Mouse (Mus musculus) midbrain, embryonic 14.5 days (tissue): ENCODE measurements around the gene Clcn7. TPM values are rescaled to one million over a fixed set of nuclear protein-coding genes. Genes with fewer than 3 reads are reported as not detected.
"Not testable (repeated sequence)": the region's sequence is repeated elsewhere in the genome, so short reads cannot be mapped to it uniquely, and the experiment has no call there.

Experiments used
- ATAC-seq: fragments of 200-750 bp; cut with Nextera tagmentation; 2 replicates; pipeline ENCODE4 v1.8.0; 2017; ENCODE audit warnings: moderate number of reproducible peaks, moderate library complexity; ENCODE audit not compliant: low FRiP score, low TSS enrichment
- DNase-seq: peaks from one replicate; pipeline ENCODE4 v3.0.0-alpha.2; 2015
- H3K27ac ChIP-seq: fragments of 300-500 bp; sonication (generic); replicated peaks from 2 replicates; pipeline ENCODE4 v1.5.1; 2014; ENCODE audit warnings: mild to moderate bottlenecking, low read depth, low read length, moderate library complexity
- H3K27me3 ChIP-seq: fragments of 300-500 bp; sonication (generic); 2 replicates; pipeline ENCODE4 v1.6.1; 2014; ENCODE audit warnings: low read length, control low read depth, mixed read lengths; ENCODE audit not compliant: control insufficient read depth, insufficient read depth
- H3K36me3 ChIP-seq: fragments of 300-500 bp; sonication (generic); 2 replicates; pipeline ENCODE4 v1.6.1; 2014; ENCODE audit warnings: low read length, control low read depth; ENCODE audit not compliant: control insufficient read depth, insufficient read depth
- H3K4me1 ChIP-seq: fragments of 300-500 bp; sonication (generic); 2 replicates; pipeline ENCODE4 v1.6.1; 2014; ENCODE audit warnings: mild to moderate bottlenecking, antibody characterized with exemption, low read length, control low read depth; ENCODE audit not compliant: control insufficient read depth, insufficient read depth
- H3K4me2 ChIP-seq: fragments of 300-500 bp; sonication (generic); 2 replicates; pipeline ENCODE4 v1.6.1; 2014; ENCODE audit warnings: mild to moderate bottlenecking, low read length, moderate library complexity
- H3K4me3 ChIP-seq: fragments of 300-500 bp; sonication (generic); replicated peaks from 2 replicates; pipeline ENCODE4 v1.5.1; 2014; ENCODE audit warnings: low read depth, low read length
- H3K9ac ChIP-seq: fragments of 300-500 bp; sonication (generic); replicated peaks from 2 replicates; pipeline ENCODE4 v1.6.1; 2014; ENCODE audit warnings: mild to moderate bottlenecking, low read length, moderate library complexity
- H3K9me3 ChIP-seq: fragments of 300-500 bp; sonication (generic); 2 replicates; pipeline ENCODE4 v1.6.1; 2016; ENCODE audit warnings: low read length, control low read depth, mixed read lengths; ENCODE audit not compliant: control insufficient read depth
- WGBS: fragments of 180-500 bp; shearing (Covaris S2); extraction: QIAGEN DNeasy Blood & Tissue Kit; methylation state at CpG from one replicate; pipeline ENCODE4 v1.1.7; 2014; 5-methylcytosine and 5-hydroxymethylcytosine counted together
- polyA plus RNA-seq: library from polyadenylated mRNA; unstranded; fragments of >200 nt; fragmentation: Nextera tagmentation; extraction: Ambion mirVana; gene quantifications from 2 replicates; pipeline ENCODE4 v1.2.1, GENCODE M21; 2014

Gene Clcn7
- polyA plus RNA-seq, 1 experiment from 2014 or later, result 29.9 TPM

- ATAC-seq (no peak), DNase-seq (peak; percentile 10)
- Histone ChIP-seq H3K9ac (no peak overlapping the region), H3K4me3 (no peak overlapping the region), H3K27ac (no peak overlapping the region), H3K36me3 (peaks cover 3% of the 10 kb centered on the region; the same call in 1 of the 2 replicates), H3K9me3 (no peaks in the 10 kb centered on the region), H3K4me1 (peaks cover 8% of the 10 kb centered on the region), H3K4me2 (no peak overlapping the region), H3K27me3 (no peaks in the 10 kb centered on the region)
- 28% methylated on average over 4 of the region's 4 CpGs for WGBS
Observed at GRCm38 (mm10) chr17:25117263-25117662, 15.9 kb upstream of the Clcn7 start.

- no peaks in the 10 kb centered on the region for H3K36me3 ChIP-seq
- no peak within 1 kb of the TSS for H3K4me3 ChIP-seq
- DNase-seq, result no peak
- H3K27ac ChIP-seq, result no peak within 1 kb of the TSS
- no peaks in the 10 kb centered on the region; the same call in 1 of the 2 replicates for H3K27me3 ChIP-seq
- H3K9me3 ChIP-seq, result no peaks in the 10 kb centered on the region
- ATAC-seq, result no peak
- no peak within 1 kb of the TSS for H3K9ac ChIP-seq
- no peak within 1 kb of the TSS for H3K4me2 ChIP-seq
- no peaks in the 10 kb centered on the region for H3K4me1 ChIP-seq
- WGBS, result 41% methylated on average over 3 of the region's 3 CpGs
Observed at GRCm38 (mm10) chr17:25120406-25120805, 12.8 kb upstream of the Clcn7 start, which contains the start of gene Ptx4. Gene Ptx4 (plus strand): TSS chr17:25120760.

- peak; percentile 2 for DNase-seq
- WGBS, result 31% methylated on average over 7 of the region's 7 CpGs
- no peaks in the 10 kb centered on the region for H3K4me1 ChIP-seq
- H3K9me3 ChIP-seq, result no peaks in the 10 kb centered on the region
- ATAC-seq, result no peak
- H3K36me3 ChIP-seq, result no peaks in the 10 kb centered on the region
- no peak overlapping the region for H3K4me3 ChIP-seq
- H3K27ac ChIP-seq, result no peak overlapping the region
- no peak overlapping the region for H3K9ac ChIP-seq
- H3K27me3 ChIP-seq, result no peaks in the 10 kb centered on the region; the same call in 1 of the 2 replicates
- no peak overlapping the region for H3K4me2 ChIP-seq
Observed at GRCm38 (mm10) chr17:25123979-25124378, 9.2 kb upstream of the Clcn7 start.

- H3K9ac ChIP-seq, H3K4me3 ChIP-seq, H3K27ac ChIP-seq, H3K36me3 ChIP-seq, DNase-seq, H3K27me3 ChIP-seq, H3K9me3 ChIP-seq, H3K4me2 ChIP-seq, ATAC-seq, H3K4me1 ChIP-seq: not testable (repeated sequence)
- WGBS, result 70% methylated on average over 3 of the region's 3 CpGs
Observed at GRCm38 (mm10) chr17:25125442-25126060, 7.6 kb upstream of the Clcn7 start.

- no peak overlapping the region for H3K27ac ChIP-seq
- 66% methylated on average over 8 of the region's 8 CpGs for WGBS
- H3K36me3 ChIP-seq, result no peaks in the 10 kb centered on the region
- no peaks in the 10 kb centered on the region; the same call in 1 of the 2 replicates for H3K27me3 ChIP-seq
- no peak overlapping the region for H3K4me2 ChIP-seq
- no peak overlapping the region for H3K4me3 ChIP-seq
- H3K9me3 ChIP-seq, result no peaks in the 10 kb centered on the region
- peak; percentile 14 for DNase-seq
- ATAC-seq, result no peak
- H3K9ac ChIP-seq, result no peak overlapping the region; the same call in 1 of the 2 replicates
- H3K4me1 ChIP-seq, result no peaks in the 10 kb centered on the region
Observed at GRCm38 (mm10) chr17:25127079-25127478, 6.1 kb upstream of the Clcn7 start.

GRCm38 (mm10) chr17:25127681-25128080 is 5.5 kb upstream of the Clcn7 start:
- no peaks in the 10 kb centered on the region for H3K9me3 ChIP-seq
- 83% methylated on average over 9 of the region's 9 CpGs for WGBS
- H3K27me3 ChIP-seq, result no peaks in the 10 kb centered on the region; the same call in 1 of the 2 replicates
- no peak for ATAC-seq
- no peak overlapping the region for H3K4me2 ChIP-seq
- H3K4me3 ChIP-seq, result no peak overlapping the region
- H3K9ac ChIP-seq, result no peak overlapping the region
- no peaks in the 10 kb centered on the region for H3K4me1 ChIP-seq
- H3K27ac ChIP-seq, result no peak overlapping the region
- DNase-seq, result no peak
- no peaks in the 10 kb centered on the region for H3K36me3 ChIP-seq

GRCm38 (mm10) chr17:25130060-25130459 is 3.1 kb upstream of the Clcn7 start:
- DNase-seq (no peak), ATAC-seq (no peak)
- H3K4me2 ChIP-seq, result no peak overlapping the region
- H3K27ac ChIP-seq, result no peak overlapping the region
- H3K27me3 ChIP-seq, result no peaks in the 10 kb centered on the region
- H3K9me3 ChIP-seq, result no peaks in the 10 kb centered on the region
- no peaks in the 10 kb centered on the region for H3K36me3 ChIP-seq
- H3K9ac ChIP-seq, result no peak overlapping the region
- peaks cover 7% of the 10 kb centered on the region for H3K4me1 ChIP-seq
- 88% methylated on average over 1 of the region's 1 CpGs for WGBS
- no peak overlapping the region for H3K4me3 ChIP-seq

- no peak for DNase-seq
- no peaks in the 10 kb centered on the region for H3K27me3 ChIP-seq
- no peak for ATAC-seq
- H3K4me3 ChIP-seq, result no peak overlapping the region
- H3K27ac ChIP-seq, result no peak overlapping the region
- H3K36me3 ChIP-seq, result peaks cover 7% of the 10 kb centered on the region
- no peak overlapping the region for H3K4me2 ChIP-seq
- H3K9ac ChIP-seq, result no peak overlapping the region
- H3K9me3 ChIP-seq, result no peaks in the 10 kb centered on the region
- WGBS, result 92% methylated on average over 6 of the region's 6 CpGs
- peaks cover 7% of the 10 kb centered on the region for H3K4me1 ChIP-seq
Observed at GRCm38 (mm10) chr17:25135622-25136021, 2.4 kb downstream of the Clcn7 start.

- H3K9ac ChIP-seq, result no peak overlapping the region
- no peak for DNase-seq
- ATAC-seq, result no peak
- no peaks in the 10 kb centered on the region for H3K27me3 ChIP-seq
- WGBS, result 97% methylated on average over 1 of the region's 1 CpGs
- H3K9me3 ChIP-seq, result no peaks in the 10 kb centered on the region
- peaks cover 11% of the 10 kb centered on the region for H3K36me3 ChIP-seq
- H3K27ac ChIP-seq, result no peak overlapping the region
- H3K4me2 ChIP-seq, result no peak overlapping the region
- no peak overlapping the region for H3K4me3 ChIP-seq
- H3K4me1 ChIP-seq, result peaks cover 6% of the 10 kb centered on the region
Observed at GRCm38 (mm10) chr17:25138803-25139202, 5.6 kb downstream of the Clcn7 start.
